Mouse (Mus musculus): ENCODE data around the gene Osbp. TPM values are rescaled to one million over a fixed set of nuclear protein-coding genes. Genes with fewer than 3 reads are reported as not detected.
A peak's percentile ranks its signal among the peaks of the same experiment; 100 is the strongest.

The Osbp gene
- polyA plus RNA-seq, 1 experiment from 2014 or later = 2.8 TPM

- Histone ChIP-seq H3K9ac (peak overlapping the region; percentile 76), H3K27ac (peak overlapping the region; percentile 82)
Observed at GRCm38 (mm10) chr19:12007105-12007931, 41.6 kb downstream of the Osbp start.

GRCm38 (mm10) chr19:12008410-12009380 lies 43.0 kb downstream of the Osbp start:
- Histone ChIP-seq H3K27ac (peak overlapping the region; percentile 79), H3K9ac (peak overlapping the region; percentile 76; the same call in 1 of the 2 replicates), H3K36me3 (no peaks in the 10 kb centered on the region), H3K4me1 (peaks cover 52% of the 10 kb centered on the region), H3K4me3 (peak overlapping the region; percentile 64), H3K9me3 (replicated peaks) (no peaks in the 10 kb centered on the region), H3K4me2 (peak overlapping the region; percentile 91), H3K27me3 (replicated peaks) (no peaks in the 10 kb centered on the region)
- WGBS (ENCODE audit: insufficient replicate concordance) = 12% methylated on average over 17 of the region's 17 CpGs
- no peak for ATAC-seq

More at GRCm38 (mm10) chr19:12007105-12007931, 41.6 kb downstream of the Osbp start:
- no peak for ATAC-seq
- H3K36me3 ChIP-seq = no peaks in the 10 kb centered on the region
- H3K27me3 ChIP-seq (replicated peaks) = no peaks in the 10 kb centered on the region
- 9% methylated on average over 17 of the region's 17 CpGs for WGBS (ENCODE audit: insufficient replicate concordance)
- peaks cover 58% of the 10 kb centered on the region for H3K4me1 ChIP-seq
- no peaks in the 10 kb centered on the region for H3K9me3 ChIP-seq (replicated peaks)
- H3K4me3 ChIP-seq = peak overlapping the region; percentile 64
- peak overlapping the region; percentile 91 for H3K4me2 ChIP-seq

- peak overlapping the region; percentile 87 for H3K27ac ChIP-seq
- H3K4me3 ChIP-seq = peak overlapping the region; percentile 67
- no peaks in the 10 kb centered on the region for H3K36me3 ChIP-seq
- no peaks in the 10 kb centered on the region for H3K27me3 ChIP-seq (replicated peaks)
- peaks cover 43% of the 10 kb centered on the region for H3K4me1 ChIP-seq
- under 1% methylated on average over 24 of the region's 24 CpGs for WGBS (ENCODE audit: insufficient replicate concordance)
- no peaks in the 10 kb centered on the region for H3K9me3 ChIP-seq (replicated peaks)
- peak overlapping the region; percentile 76 for H3K9ac ChIP-seq
- ATAC-seq = peak; percentile 51
- peak overlapping the region; percentile 91 for H3K4me2 ChIP-seq
Observed at GRCm38 (mm10) chr19:12009501-12010280, 44.0 kb downstream of the Osbp start.

- H3K27me3 ChIP-seq (replicated peaks) = no peaks in the 10 kb centered on the region
- H3K27ac ChIP-seq = peak overlapping the region; percentile 87
- ATAC-seq = peak; percentile 27
- peaks cover 39% of the 10 kb centered on the region for H3K4me1 ChIP-seq
- H3K36me3 ChIP-seq = no peaks in the 10 kb centered on the region
- peak overlapping the region; percentile 67 for H3K4me3 ChIP-seq
- peak overlapping the region; percentile 91 for H3K4me2 ChIP-seq
- H3K9me3 ChIP-seq (replicated peaks) = no peaks in the 10 kb centered on the region
- H3K9ac ChIP-seq = peak overlapping the region; percentile 76
- WGBS (ENCODE audit: insufficient replicate concordance) = under 1% methylated on average over 24 of the region's 24 CpGs
Observed at GRCm38 (mm10) chr19:12010281-12010771, 44.6 kb downstream of the Osbp start.

GRCm38 (mm10) chr19:12010916-12011559 lies 45.3 kb downstream of the Osbp start:
- Histone ChIP-seq H3K4me3 (peak overlapping the region; percentile 67), H3K4me1 (peaks cover 39% of the 10 kb centered on the region), H3K9ac (peak overlapping the region; percentile 76), H3K27me3 (replicated peaks) (no peaks in the 10 kb centered on the region), H3K9me3 (replicated peaks) (no peaks in the 10 kb centered on the region), H3K4me2 (peak overlapping the region; percentile 91), H3K27ac (peak overlapping the region; percentile 87), H3K36me3 (no peaks in the 10 kb centered on the region)
- under 1% methylated on average over 26 of the region's 26 CpGs for WGBS (ENCODE audit: insufficient replicate concordance)
- peak; percentile 32 for ATAC-seq

GRCm38 (mm10) chr19:12011560-12012556 lies 46.1 kb downstream of the Osbp start:
- no peaks in the 10 kb centered on the region for H3K36me3 ChIP-seq
- H3K9ac ChIP-seq = peak overlapping the region; percentile 57
- WGBS (ENCODE audit: insufficient replicate concordance) = under 1% methylated on average over 49 of the region's 49 CpGs
- peak; percentile 74 for ATAC-seq
- H3K4me2 ChIP-seq = peak overlapping the region; percentile 91
- peak overlapping the region; percentile 67 for H3K4me3 ChIP-seq
- no peaks in the 10 kb centered on the region for H3K9me3 ChIP-seq (replicated peaks)
- no peaks in the 10 kb centered on the region for H3K27me3 ChIP-seq (replicated peaks)
- peaks cover 32% of the 10 kb centered on the region for H3K4me1 ChIP-seq
- H3K27ac ChIP-seq = peak overlapping the region; percentile 87; the same call in 1 of the 2 replicates

GRCm38 (mm10) chr19:12012615-12013014 lies 46.9 kb downstream of the Osbp start:
- Histone ChIP-seq H3K27ac (no peak overlapping the region), H3K4me3 (peak overlapping the region; percentile 67), H3K27me3 (replicated peaks) (no peaks in the 10 kb centered on the region), H3K9me3 (replicated peaks) (no peaks in the 10 kb centered on the region), H3K36me3 (no peaks in the 10 kb centered on the region), H3K9ac (peak overlapping the region; percentile 57), H3K4me2 (peak overlapping the region; percentile 91), H3K4me1 (peaks cover 25% of the 10 kb centered on the region)
- 1% methylated on average over 10 of the region's 10 CpGs for WGBS (ENCODE audit: insufficient replicate concordance)
- no peak for ATAC-seq

GRCm38 (mm10) chr19:12013228-12013627 lies 47.5 kb downstream of the Osbp start:
- H3K9ac ChIP-seq = peak overlapping the region; percentile 57
- no peaks in the 10 kb centered on the region for H3K36me3 ChIP-seq
- H3K4me3 ChIP-seq = peak overlapping the region; percentile 67
- H3K9me3 ChIP-seq (replicated peaks) = no peaks in the 10 kb centered on the region
- peaks cover 19% of the 10 kb centered on the region for H3K4me1 ChIP-seq
- peak overlapping the region; percentile 91 for H3K4me2 ChIP-seq
- 0 out of 2 replicates have a peak overlapping the region, but pooled peaks have one; percentile 25 for H3K27ac ChIP-seq
- no peaks in the 10 kb centered on the region for H3K27me3 ChIP-seq (replicated peaks)
- ATAC-seq = no peak
- WGBS (ENCODE audit: insufficient replicate concordance) = under 1% methylated on average over 12 of the region's 12 CpGs

- Histone ChIP-seq H3K9ac (no peak overlapping the region), H3K4me1 (peaks cover 7% of the 10 kb centered on the region; the same call in 1 of the 2 replicates), H3K4me3 (no peak overlapping the region), H3K9me3 (replicated peaks) (no peaks in the 10 kb centered on the region), H3K4me2 (no peak overlapping the region), H3K36me3 (no peaks in the 10 kb centered on the region), H3K27ac (no peak overlapping the region), H3K27me3 (replicated peaks) (no peaks in the 10 kb centered on the region)
- no peak for ATAC-seq
- WGBS (ENCODE audit: insufficient replicate concordance) = 64% methylated on average over 8 of the region's 8 CpGs
Observed at GRCm38 (mm10) chr19:12015708-12016107, 50.0 kb downstream of the Osbp start.

- no peak overlapping the region for H3K9ac ChIP-seq
- H3K4me1 ChIP-seq = peaks cover 7% of the 10 kb centered on the region; the same call in 1 of the 2 replicates
- H3K4me3 ChIP-seq = no peak overlapping the region
- no peak overlapping the region for H3K4me2 ChIP-seq
- H3K27ac ChIP-seq = no peak overlapping the region
- H3K36me3 ChIP-seq = no peaks in the 10 kb centered on the region
- no peak for ATAC-seq
- H3K27me3 ChIP-seq (replicated peaks) = no peaks in the 10 kb centered on the region
- WGBS (ENCODE audit: insufficient replicate concordance) = 82% methylated on average over 4 of the region's 4 CpGs
- H3K9me3 ChIP-seq (replicated peaks) = no peaks in the 10 kb centered on the region
Observed at GRCm38 (mm10) chr19:12016192-12016591, 50.5 kb downstream of the Osbp start.

Data from liver, embryonic 12.5 days (tissue).